Mouse (Mus musculus): ENCODE results near the gene Pecam1. TPM values are rescaled to one million over a fixed set of nuclear protein-coding genes. Genes with fewer than 3 reads are reported as not detected.

The Pecam1 gene
- 248 to 257 TPM (median 252 TPM) in 4 replicates for total RNA-seq (2023; ENCODE audit: inconsistent age)

DNA sequence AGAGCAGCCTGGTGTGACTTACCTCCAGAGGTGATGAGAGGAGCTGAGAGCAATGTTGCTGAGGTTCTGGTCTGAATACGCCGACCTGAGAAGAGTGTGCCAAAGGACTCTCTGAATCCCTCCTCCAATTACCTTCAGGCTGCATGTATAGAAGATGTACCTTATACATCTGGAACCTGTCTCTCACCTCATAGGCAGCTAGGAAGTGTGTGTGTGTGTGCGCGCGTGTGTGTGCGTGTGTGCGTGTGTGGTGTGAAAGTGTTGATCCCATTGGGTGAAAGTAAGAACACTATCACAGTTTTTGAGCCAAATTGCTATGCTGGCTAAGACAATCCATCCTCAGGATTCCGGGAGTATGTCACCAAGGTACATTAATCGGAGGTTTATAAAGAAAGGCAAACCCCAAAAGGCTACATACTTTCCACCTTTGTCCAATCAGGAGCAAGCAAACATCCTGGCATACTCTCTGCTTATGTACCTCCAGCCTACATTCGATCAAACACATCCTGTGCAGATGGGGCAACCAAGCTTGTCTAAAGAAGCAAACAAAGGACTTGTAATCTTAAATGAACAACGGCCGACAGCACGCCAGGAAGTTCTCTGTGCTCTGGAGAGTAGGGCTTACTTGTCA lies at the start of gene Pecam1:
Pecam1 (minus strand) TSS at position 508 of the 631 bp plus-strand sequence.

GRCm38 (mm10) chr11:106788775-106789459 lies 38.5 kb upstream of the Pecam1 start, which contains the start of the genes Ddx5 and Cep95:
Gene Ddx5 (minus strand): TSS chr11:106789185.
Gene Cep95 (plus strand): TSS chr11:106789252.

DNA sequence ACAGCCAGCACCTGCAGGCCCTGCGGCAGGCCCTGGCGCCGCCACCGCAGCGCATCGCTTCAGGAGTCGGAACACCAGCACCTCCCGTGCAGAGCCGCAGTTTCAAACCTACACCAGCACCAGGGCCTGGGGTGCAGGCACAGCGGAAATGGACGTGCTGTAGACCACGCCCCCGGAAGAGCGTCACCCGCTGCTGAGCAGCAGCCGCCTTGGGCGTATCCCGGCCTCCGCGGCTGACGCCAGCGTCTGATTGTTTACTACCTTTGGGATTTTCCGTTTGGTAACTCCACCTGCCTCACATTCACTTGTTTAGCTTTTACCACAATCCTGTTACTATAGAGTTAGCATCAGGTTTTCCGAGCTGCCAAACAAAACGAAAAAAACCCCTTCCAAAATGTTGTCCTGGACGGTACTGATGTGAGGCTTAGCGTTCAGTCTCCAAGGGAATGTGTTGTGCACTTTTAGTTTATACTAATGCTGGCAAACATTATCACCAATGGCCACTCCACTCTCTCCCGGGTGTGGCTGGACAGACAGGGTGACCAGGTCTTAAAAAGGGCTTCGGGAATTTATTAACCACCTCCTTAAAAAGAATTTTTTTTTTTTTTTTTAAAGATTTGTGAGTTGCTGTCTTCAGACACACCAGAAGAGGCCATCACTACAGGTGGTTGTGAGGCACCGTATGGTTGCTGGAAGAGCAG lies 29.1 kb upstream of the Pecam1 start, which contains the start of gene Polg2:
Polg2 (minus strand) TSS at position 150 of the 701 bp plus-strand sequence.

GRCm38 (mm10) chr11:106751039-106752018 lies 901 bp upstream of the Pecam1 start, which contains the start of gene Milr1:
Gene Milr1 (plus strand): TSS chr11:106751226.

GRCm38 (mm10) chr11:106612961-106613637 lies 137.3 kb downstream of the Pecam1 start, which contains the start of gene Tex2:
Gene Tex2 (minus strand): TSS chr11:106613423.

Other genes with a start within 250 kb of the Pecam1 start
- gene Tex2, start 137.2 kb downstream of the Pecam1 start, total RNA-seq (2023; ENCODE audit: inconsistent age): 12.8 to 15.2 TPM (median 14.2 TPM) in 4 replicates
- gene Milr1, start 598 bp upstream of the Pecam1 start, total RNA-seq (2023; ENCODE audit: inconsistent age): 12.6 to 19.4 TPM (median 16.0 TPM) in 4 replicates
- gene Polg2, start 28.9 kb upstream of the Pecam1 start, total RNA-seq (2023; ENCODE audit: inconsistent age): 45.7 to 64.9 TPM (median 59.4 TPM) in 4 replicates
- gene Ddx5, start 38.6 kb upstream of the Pecam1 start, total RNA-seq (2023; ENCODE audit: inconsistent age): 3,426 to 3,675 TPM (median 3,477 TPM) in 4 replicates
- gene Cep95, start 38.6 kb upstream of the Pecam1 start, total RNA-seq (2023; ENCODE audit: inconsistent age): 22.1 to 26.8 TPM (median 25.0 TPM) in 4 replicates
- gene Smurf2, start 170.1 kb upstream of the Pecam1 start, total RNA-seq (2023; ENCODE audit: inconsistent age): 47.1 to 53.1 TPM (median 48.3 TPM) in 4 replicates
- gene Kpna2, start 248.9 kb upstream of the Pecam1 start, total RNA-seq (2023; ENCODE audit: inconsistent age): 19.4 to 31.3 TPM (median 25.4 TPM) in 4 replicates

All from B cell, adult (primary cell).